Comparison of ENCODE assay signal across 11 mouse cellular contexts in genomic region chr7:133555786-133556492, GRCm38 (mm10). TPM values are rescaled to one million over a fixed set of nuclear protein-coding genes. Genes with fewer than 3 reads are reported as not detected.
A peak's percentile ranks its signal among the peaks of the same experiment; 100 is the strongest.
DNase-seq lines count a peak whose midpoint lies in the region; ATAC-seq and TF ChIP-seq lines count a peak whose summit lies in the region.
"Had no signal": no experiment of that assay in that cellular context is flagged by ENCODE, and none has a peak within 500 bp of the region (broad histone marks: within the 10 kb centered on the region; RNA-seq: fewer than 3 reads in every experiment).

No protein-coding gene starts in this region.

- H3K27ac ChIP-seq in left cerebral cortex, adult 2 months, result no peak overlapping the region
- no peak overlapping the region for H3K27ac ChIP-seq in forebrain, embryonic 15.5 days (replicated peaks)
- H3K27ac ChIP-seq: embryonic facial prominence, embryonic 12.5 days had no signal

- 84% methylated on average over 8 of the region's 8 CpGs for WGBS in forebrain, embryonic 15.5 days

- no peaks in the 10 kb centered on the region for H3K36me3 ChIP-seq in forebrain, embryonic 15.5 days
- H3K36me3 ChIP-seq: embryonic facial prominence, embryonic 12.5 days had no signal

- no peak overlapping the region for H3K4me3 ChIP-seq in left cerebral cortex, adult 2 months
- no peak overlapping the region for H3K4me3 ChIP-seq in forebrain, embryonic 15.5 days
- H3K4me3 ChIP-seq: embryonic facial prominence, embryonic 12.5 days had no signal

- peak; percentile 4 to 24 for DNase-seq in adrenal gland, postnatal 36 days
- no peak for DNase-seq in adrenal gland, adult 8-10 months
- no peak for DNase-seq in left cerebral cortex, adult 2 months (ENCODE audit: extremely low spot score in 1 of 2, low spot score in 2 of 2)
- no peak for DNase-seq in left cerebral cortex, postnatal 14 days (ENCODE audit: low spot score in 2 of 2)
- peak; percentile 33 for DNase-seq in WW6 (ENCODE audit: low read depth, low spot score)
- peak; percentile 5 for DNase-seq in lung, postnatal 14 days

- no peak overlapping the region for H3K9ac ChIP-seq in forebrain, embryonic 15.5 days (replicated peaks)
- H3K9ac ChIP-seq: embryonic facial prominence, embryonic 12.5 days had no signal

- intact Hi-C loops in left cerebral cortex, adult 2 months (cut with DNase I), result no loop called here
- intact Hi-C loops in left cerebral cortex, postnatal 14 days (cut with DNase I), result loop anchor here (10.0 kb wide), 1 partner anchor 521 kb away; no protein-coding TSS in a partner anchor

- ATAC-seq in monocyte, adult 5-6 weeks (replicated peaks; ENCODE audit: insufficient number of reproducible peaks, low FRiP score, low TSS enrichment, poor library complexity, severe bottlenecking), result no peak
- no peak for ATAC-seq in forebrain, embryonic 15.5 days (replicated peaks)
- ATAC-seq: hindbrain, embryonic 16.5 days had no signal

- H3K27me3 ChIP-seq in forebrain, embryonic 15.5 days, result no peaks in the 10 kb centered on the region
- H3K27me3 ChIP-seq: embryonic facial prominence, embryonic 12.5 days had no signal

- TF ChIP-seq CTCF in left cerebral cortex, adult 2 months (IDR thresholded peaks at IDR 0.05), result peak; percentile 54

- no peak overlapping the region for H3K4me2 ChIP-seq in forebrain, embryonic 15.5 days (replicated peaks)
- H3K4me2 ChIP-seq: embryonic facial prominence, embryonic 12.5 days had no signal

- H3K4me1 ChIP-seq in forebrain, embryonic 15.5 days, result no peaks in the 10 kb centered on the region
- H3K4me1 ChIP-seq: embryonic facial prominence, embryonic 12.5 days had no signal

- H3K9me3 ChIP-seq in forebrain, embryonic 15.5 days, result no peaks in the 10 kb centered on the region
- H3K9me3 ChIP-seq: embryonic facial prominence, embryonic 12.5 days had no signal

RNA-seq across cellular contexts. Expression of gene Tex36, which starts 46.0 kb away (rescaled TPM):
- total RNA-seq in adrenal gland, postnatal 36 days (2021), result not detected
- total RNA-seq in adrenal gland, adult 8-10 months (2022), result not detected
- not detected for total RNA-seq in left cerebral cortex, adult 2 months (2021)
- total RNA-seq in left cerebral cortex, postnatal 14 days (2021), result not detected
- total RNA-seq in monocyte, adult 5-6 weeks (2017), result not detected in 3 replicates
- polyA plus RNA-seq in forebrain, embryonic 15.5 days (2015; fragmentation: Nextera tagmentation; extraction: Ambion mirVana), result not detected in 2 replicates
- polyA plus RNA-seq: embryonic facial prominence, embryonic 12.5 days; hindbrain, embryonic 16.5 days; lung, embryonic 16.5 days had no signal

Comparison
In these comparisons a context has a peak if more than half of its experiments do, and no peak if none do; other contexts are left out.
1. DNase-seq: peak in adrenal gland, postnatal 36 days (2 of 2), WW6 (single experiment) and lung, postnatal 14 days (single experiment); none in adrenal gland, adult 8-10 months (single experiment), left cerebral cortex, adult 2 months (0 of 2) and left cerebral cortex, postnatal 14 days (0 of 2).